Mouse (Mus musculus): Measurements from ENCODE around the gene Stim1. TPM values are rescaled to one million over a fixed set of nuclear protein-coding genes. Genes with fewer than 3 reads are reported as not detected.

Gene Stim1
- total RNA-seq, 1 experiment from 2014 or later, result 31.1 TPM

DNA sequence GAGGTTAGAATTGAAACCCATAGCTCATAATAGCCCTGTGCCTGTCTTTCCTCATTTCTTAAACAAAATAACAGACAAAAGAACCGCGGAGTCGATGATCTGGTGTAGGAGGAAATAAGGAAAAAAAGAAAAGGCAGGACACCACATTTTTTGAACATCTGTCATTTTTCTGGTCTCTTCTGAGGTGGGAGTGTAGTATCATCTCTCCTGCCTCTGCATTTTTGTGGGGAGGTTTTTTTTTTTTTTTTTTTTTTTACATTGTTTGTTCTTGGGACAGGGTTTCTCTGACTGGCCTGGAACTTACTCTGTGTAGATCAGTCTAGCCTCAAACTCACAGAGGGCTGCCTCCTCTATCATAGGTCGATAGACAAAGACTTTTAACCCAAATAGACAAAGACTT lies 174.8 kb downstream of the Stim1 start:
- no peak for ATAC-seq (replicated peaks in 1 of 2; ENCODE audit: insufficient read depth in 1 of 2, low FRiP score in 2 of 2, low TSS enrichment in 1 of 2, low read depth in 1 of 2, poor library complexity in 2 of 2, severe bottlenecking in 2 of 2)

DNA sequence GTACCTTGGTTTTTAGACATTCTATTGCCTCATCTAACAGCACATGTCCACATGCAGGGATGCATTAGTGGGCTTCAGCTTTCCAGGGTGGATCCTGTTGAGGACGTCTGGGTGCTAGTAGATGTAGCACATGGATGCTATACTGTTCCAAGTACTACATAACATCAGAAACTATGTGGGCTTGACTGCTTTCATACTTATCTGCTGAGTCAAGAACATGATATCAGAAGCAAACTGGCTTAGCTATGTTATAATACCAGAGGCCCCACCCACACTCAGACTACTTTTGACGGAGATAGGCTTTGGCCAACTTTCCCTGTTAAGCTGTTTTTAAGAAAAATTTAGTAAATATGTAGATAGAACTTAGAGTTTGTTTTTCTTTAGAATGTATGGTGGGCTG lies 176.7 kb downstream of the Stim1 start:
- ATAC-seq (replicated peaks in 1 of 2; ENCODE audit: insufficient read depth in 1 of 2, low FRiP score in 2 of 2, low TSS enrichment in 1 of 2, low read depth in 1 of 2, poor library complexity in 2 of 2, severe bottlenecking in 2 of 2), result no peak

DNA sequence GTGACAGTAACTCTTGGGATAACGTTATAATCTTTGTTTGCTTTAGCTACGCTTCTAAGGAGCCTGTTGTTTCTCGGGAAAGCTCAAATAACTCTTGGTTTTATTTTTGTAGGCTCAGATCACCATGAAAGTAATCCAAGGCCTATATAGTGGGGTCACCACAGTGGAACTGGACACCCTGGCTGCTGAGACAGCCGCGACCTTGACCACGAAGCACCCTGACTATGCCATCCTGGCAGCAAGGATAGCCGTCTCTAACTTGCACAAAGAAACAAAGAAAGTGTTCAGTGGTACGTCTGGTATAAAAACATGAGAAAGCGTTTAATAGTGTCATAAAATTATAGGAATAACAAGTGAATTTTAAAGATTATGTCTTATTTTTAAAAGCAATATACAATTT lies 178.8 kb downstream of the Stim1 start:
- no peak for ATAC-seq (replicated peaks in 1 of 2; ENCODE audit: insufficient read depth in 1 of 2, low FRiP score in 2 of 2, low TSS enrichment in 1 of 2, low read depth in 1 of 2, poor library complexity in 2 of 2, severe bottlenecking in 2 of 2)

DNA sequence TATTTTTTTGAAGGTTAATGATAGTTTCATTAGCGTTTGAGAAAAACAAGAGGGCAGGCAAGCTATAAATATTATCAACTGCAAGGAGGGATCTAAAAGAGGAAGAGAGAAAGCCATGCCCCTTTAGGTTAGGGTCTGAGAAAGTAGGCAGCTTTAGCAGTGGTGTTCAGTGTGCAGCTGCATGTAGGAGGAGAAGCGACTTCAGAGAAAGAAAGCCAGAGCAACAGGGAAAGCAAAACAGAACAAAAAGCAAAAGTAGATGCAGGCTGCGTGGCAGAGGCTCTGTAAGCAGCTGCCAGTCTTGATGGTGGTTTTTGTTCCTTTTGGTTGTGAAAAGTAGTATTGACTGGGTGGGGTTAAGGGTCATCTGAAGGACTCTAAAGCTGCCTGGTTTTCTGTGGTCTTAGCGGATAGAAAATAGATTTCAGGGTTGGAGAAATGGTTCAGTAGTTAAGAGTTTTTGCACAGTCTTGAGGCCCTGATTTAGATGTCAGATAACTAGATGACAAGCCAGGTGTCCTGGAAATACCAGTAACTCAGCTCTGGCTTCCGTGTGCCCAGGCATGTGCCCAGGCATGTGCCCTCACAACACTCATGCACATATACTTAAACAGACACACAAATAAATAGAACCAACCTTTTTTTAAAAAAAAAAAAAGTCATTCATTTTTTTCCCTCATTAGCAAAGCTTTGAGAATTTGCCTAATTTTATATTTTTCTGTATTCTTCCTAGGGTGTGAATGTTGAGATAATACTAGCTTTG lies 191.2 kb downstream of the Stim1 start:
- peak in 1 of 2 experiments; percentile 32; a peak in 1 of 4 replicates for ATAC-seq (replicated peaks in 1 of 2; ENCODE audit: insufficient read depth in 1 of 2, low FRiP score in 2 of 2, low TSS enrichment in 1 of 2, low read depth in 1 of 2, poor library complexity in 2 of 2, severe bottlenecking in 2 of 2)

DNA sequence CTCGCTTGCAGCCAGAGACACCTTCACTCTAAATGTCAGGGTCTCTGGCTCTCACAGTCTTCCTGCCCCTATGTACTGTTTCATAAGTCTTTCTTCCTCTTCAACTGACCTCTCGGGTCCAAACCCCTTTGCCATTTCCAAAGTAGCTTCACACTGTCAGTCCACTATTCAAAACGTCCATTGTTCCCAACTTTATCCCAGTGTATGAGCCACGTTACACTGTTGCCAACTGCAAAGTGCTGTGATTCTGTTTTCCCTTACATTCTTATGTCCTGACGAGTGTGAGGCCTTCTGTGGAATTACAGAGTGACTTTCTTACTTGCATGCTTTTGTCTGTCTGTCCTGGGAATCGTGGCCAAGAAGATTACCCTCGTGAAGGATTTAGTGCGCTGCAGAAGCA lies 200.0 kb downstream of the Stim1 start:
- ATAC-seq (replicated peaks in 1 of 2; ENCODE audit: insufficient read depth in 1 of 2, low FRiP score in 2 of 2, low TSS enrichment in 1 of 2, low read depth in 1 of 2, poor library complexity in 2 of 2, severe bottlenecking in 2 of 2), result no peak

DNA sequence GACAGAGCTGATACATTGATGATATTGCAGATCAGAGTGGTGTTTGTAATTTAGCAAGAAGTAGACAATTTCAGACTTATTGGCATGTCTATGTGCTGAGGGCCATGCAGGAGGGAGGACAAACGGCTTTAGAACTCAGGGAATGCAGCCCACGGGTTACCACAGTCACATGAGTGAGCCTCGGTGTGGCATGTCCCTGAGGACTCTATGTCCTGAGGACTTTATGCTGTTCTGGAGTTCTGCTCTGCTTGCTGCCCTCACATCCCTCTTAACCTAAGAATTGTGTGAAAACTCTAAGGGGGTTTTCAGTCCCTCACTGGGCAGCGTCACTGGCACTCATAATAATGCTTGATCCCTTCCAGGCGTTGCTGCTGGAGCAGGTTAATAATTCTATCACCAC lies 205.1 kb downstream of the Stim1 start:
- no peak for ATAC-seq (replicated peaks in 1 of 2; ENCODE audit: insufficient read depth in 1 of 2, low FRiP score in 2 of 2, low TSS enrichment in 1 of 2, low read depth in 1 of 2, poor library complexity in 2 of 2, severe bottlenecking in 2 of 2)

DNA sequence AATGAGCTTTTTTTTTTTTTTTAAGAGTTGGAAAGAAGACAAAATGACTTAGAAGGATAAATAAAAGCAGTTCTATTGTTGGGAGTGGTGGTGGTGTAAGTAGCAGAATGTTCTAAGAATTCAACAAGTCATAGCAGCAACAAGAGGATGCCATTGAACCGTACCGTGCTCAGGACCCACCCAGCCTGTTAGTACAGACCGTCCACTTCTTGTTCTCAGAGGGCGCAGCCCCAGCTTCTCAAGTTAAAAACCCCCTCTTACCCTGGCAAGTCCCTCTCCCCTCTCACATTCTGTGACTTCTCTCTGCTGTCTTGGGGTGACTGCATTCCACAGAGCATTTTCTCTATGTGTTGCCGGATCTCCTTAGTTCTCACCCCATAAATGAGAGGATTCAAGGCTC lies 209.0 kb downstream of the Stim1 start:
- no peak for ATAC-seq (replicated peaks in 1 of 2; ENCODE audit: insufficient read depth in 1 of 2, low FRiP score in 2 of 2, low TSS enrichment in 1 of 2, low read depth in 1 of 2, poor library complexity in 2 of 2, severe bottlenecking in 2 of 2)

DNA sequence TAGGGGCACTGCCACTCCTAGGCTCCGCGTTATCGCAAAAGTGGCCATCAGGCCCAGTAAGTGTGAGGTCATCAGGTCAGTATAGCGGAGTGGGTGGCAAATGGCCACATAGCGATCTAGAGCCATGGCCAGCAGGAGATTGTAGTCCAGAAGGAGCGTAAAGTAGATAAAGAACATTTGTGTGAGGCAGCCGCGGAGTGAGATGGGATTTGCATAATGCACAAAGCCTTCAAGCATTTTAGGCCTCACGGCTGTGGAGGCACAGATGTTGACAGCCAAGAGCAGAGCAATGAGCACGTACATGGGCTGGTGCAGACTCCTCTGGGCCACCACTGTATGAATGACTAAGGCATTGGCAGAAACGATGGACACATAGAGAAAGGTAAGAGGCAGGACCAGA lies 209.8 kb downstream of the Stim1 start:
- no peak for ATAC-seq (replicated peaks in 1 of 2; ENCODE audit: insufficient read depth in 1 of 2, low FRiP score in 2 of 2, low TSS enrichment in 1 of 2, low read depth in 1 of 2, poor library complexity in 2 of 2, severe bottlenecking in 2 of 2)

DNA sequence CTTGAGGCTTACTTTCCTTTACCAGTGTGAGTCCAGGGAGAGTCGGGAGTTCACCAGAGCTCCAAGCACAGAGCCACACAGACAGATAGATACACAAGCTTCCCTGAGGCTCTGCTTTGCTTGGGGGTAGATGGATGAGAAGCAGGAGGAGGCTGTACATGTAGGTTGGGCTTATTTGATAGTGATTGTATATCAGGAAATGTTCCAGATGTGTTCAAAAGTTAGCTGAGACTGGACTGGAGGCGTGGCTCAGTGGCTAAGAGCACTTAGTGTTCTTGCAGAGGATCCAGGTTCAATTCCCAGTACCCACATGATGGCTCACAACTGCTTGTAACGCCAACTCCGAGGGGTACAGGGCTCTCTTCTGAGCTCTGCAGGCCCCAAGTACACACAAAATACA lies 210.8 kb downstream of the Stim1 start:
- ATAC-seq (replicated peaks in 1 of 2; ENCODE audit: insufficient read depth in 1 of 2, low FRiP score in 2 of 2, low TSS enrichment in 1 of 2, low read depth in 1 of 2, poor library complexity in 2 of 2, severe bottlenecking in 2 of 2), result no peak

DNA sequence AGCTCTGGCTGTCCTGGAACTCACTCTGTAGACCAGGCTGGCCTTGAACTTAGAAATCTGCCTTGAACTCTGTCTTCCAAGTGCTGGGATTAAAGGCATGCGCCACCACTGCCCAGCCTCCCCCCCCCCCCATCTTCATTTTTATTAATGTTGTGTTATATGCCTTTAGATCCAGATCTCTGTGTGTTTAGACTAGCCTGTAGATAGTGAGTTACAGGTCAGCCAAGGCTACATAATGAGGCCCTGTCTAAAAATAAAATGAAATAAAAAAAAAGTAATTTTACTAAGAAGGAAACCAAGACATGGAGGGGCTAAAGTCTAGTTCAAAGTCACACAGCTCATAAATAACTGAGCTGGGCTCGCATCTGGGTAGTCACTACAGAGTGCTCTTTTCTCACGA lies 211.3 kb downstream of the Stim1 start:
- no peak for ATAC-seq (replicated peaks in 1 of 2; ENCODE audit: insufficient read depth in 1 of 2, low FRiP score in 2 of 2, low TSS enrichment in 1 of 2, low read depth in 1 of 2, poor library complexity in 2 of 2, severe bottlenecking in 2 of 2)

DNA sequence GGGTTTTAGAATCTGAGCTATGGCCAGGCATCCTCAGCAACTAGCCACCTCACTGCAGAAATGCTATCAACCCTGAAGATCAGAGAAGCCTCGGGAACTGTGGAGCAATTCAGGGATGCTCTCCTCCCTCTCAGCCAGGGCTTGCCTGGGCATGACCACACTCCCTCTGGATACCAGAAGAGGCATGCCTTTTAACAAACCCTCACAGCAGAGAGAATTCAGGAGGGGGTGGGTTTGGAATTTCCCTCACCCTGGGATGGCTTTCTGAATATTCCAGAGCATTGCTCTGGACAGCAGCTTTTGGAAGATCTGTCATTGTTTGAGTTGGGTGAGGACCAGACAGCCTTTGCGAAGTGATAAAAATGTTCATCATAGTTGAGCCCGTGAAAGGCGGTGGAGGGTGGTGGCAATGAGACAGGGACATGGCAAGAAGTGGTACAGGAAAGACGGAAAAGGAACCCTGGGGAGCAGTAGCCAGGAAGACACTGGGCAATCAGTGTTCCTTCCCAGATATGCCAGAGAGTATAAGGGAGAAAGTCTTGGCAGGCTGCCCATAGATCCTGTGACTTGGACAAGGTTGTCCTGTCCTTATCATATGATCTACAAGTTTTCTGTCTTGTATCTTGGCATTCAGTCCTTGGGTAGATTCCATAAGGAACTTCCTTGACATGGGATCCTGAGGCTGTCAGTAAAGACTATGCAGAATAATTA lies 211.9 kb downstream of the Stim1 start:
- ATAC-seq (replicated peaks in 1 of 2; ENCODE audit: insufficient read depth in 1 of 2, low FRiP score in 2 of 2, low TSS enrichment in 1 of 2, low read depth in 1 of 2, poor library complexity in 2 of 2, severe bottlenecking in 2 of 2), result no peak

DNA sequence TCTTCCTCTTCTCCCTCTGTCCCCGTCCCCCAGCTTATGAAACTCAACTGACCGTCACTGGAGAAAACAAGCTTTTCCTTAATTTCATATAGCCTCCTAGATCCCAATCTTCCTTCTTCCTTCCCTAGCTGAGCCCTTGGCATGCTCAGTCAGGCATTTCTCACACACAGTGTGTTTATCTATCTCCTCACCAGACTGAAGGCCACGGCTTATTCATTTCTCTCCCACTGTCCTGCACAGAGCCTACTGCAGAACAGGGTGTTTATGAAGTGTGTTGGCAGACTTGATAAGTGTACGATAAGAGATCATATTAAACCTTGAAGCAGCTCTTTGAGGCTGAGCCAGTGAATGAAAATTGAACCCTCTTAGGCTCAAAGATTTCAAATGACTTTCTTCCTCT lies 213.2 kb downstream of the Stim1 start:
- no peak for ATAC-seq (replicated peaks in 1 of 2; ENCODE audit: insufficient read depth in 1 of 2, low FRiP score in 2 of 2, low TSS enrichment in 1 of 2, low read depth in 1 of 2, poor library complexity in 2 of 2, severe bottlenecking in 2 of 2)

DNA sequence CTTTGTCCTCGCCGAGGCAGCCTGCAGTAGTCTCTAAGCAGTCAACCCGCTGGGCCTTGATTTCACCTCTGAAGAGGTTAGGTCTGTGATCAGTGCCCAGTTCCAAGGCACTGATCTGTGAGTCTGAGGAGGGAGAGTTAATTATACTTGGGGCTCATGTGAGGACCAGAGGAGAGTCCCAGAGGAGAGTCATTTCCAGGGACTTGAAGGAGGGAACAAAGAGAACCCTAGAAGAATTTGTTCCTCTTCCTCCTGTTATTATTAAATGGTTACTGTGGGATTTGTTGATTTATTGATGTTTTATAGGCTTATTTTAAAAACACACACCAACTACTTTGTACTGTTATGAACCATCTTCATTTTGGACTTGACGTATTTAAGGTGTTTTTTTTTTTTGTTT lies 214.0 kb downstream of the Stim1 start, which contains the start of gene Olfr543:
TSS of gene Olfr543 (minus strand) at position 101 of the 400 bp plus-strand sequence.
- ATAC-seq (replicated peaks in 1 of 2; ENCODE audit: insufficient read depth in 1 of 2, low FRiP score in 2 of 2, low TSS enrichment in 1 of 2, low read depth in 1 of 2, poor library complexity in 2 of 2, severe bottlenecking in 2 of 2), result no peak

DNA sequence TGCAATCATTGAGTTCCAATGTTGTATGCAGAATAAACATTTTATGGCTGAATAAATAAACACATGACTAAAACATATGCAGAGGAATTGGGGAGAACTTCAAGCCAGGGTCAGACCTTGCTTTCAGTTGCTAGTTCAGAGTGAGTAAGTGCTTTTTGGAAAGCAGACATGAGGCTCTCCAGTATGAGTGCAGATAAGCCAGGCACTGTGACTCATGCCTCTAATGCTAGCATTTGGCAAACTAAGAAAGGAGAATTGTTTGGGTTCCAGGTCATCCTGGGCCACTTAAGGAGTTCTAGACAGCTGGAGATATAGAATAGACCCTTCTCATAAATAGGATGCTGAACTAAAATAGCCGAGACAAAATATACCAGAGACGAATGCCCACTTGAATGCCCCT lies 216.1 kb downstream of the Stim1 start:
- no peak for ATAC-seq (replicated peaks in 1 of 2; ENCODE audit: insufficient read depth in 1 of 2, low FRiP score in 2 of 2, low TSS enrichment in 1 of 2, low read depth in 1 of 2, poor library complexity in 2 of 2, severe bottlenecking in 2 of 2)

DNA sequence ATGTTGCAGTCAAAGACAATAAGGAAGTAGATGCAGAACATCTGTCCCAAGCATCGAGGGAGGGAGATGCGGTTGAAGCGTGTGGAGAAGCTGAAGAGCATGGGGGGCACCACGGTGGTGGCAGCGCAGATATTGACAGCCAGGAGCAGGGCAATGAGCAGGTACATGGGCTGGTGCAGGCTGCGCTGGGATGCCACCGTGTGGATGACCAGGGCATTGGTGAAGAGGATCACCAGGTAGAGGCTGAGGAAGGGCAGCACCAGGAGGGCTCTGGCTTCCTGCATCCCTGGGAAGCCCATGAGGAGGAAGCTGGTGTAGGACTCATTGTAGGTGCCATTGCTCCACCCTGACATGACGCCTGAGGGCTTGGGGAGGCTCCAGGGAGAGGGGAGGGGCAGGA lies 217.2 kb downstream of the Stim1 start:
- peak in 1 of 2 experiments; percentile 51; a peak in 1 of 4 replicates for ATAC-seq (replicated peaks in 1 of 2; ENCODE audit: insufficient read depth in 1 of 2, low FRiP score in 2 of 2, low TSS enrichment in 1 of 2, low read depth in 1 of 2, poor library complexity in 2 of 2, severe bottlenecking in 2 of 2)

DNA sequence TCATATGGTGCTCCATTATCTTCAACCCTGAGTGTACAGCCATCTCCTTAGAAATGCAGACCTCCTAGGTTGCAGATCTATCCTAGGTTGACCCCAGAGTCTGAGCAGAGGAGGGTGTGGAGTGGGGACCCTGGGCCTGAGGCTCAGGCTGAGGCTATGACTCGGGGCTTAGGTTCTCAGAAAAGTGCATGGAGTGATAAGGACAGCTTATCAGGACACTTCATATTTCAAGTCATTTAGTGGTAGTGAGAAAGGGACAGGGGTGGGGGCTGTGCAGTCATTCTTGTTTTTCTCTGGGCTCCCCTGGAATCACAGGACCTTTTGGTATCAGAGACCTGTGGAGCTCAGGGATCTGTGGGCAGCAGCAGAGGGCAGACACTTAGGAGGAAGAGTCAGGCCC lies 218.5 kb downstream of the Stim1 start:
- ATAC-seq (replicated peaks in 1 of 2; ENCODE audit: insufficient read depth in 1 of 2, low FRiP score in 2 of 2, low TSS enrichment in 1 of 2, low read depth in 1 of 2, poor library complexity in 2 of 2, severe bottlenecking in 2 of 2), result no peak

Data from hematopoietic stem cell, adult 5-6 weeks (primary cell).